Mouse (Mus musculus): ENCODE measurements around the gene Cyp26c1.

Cyp26c1 gene

DNA sequence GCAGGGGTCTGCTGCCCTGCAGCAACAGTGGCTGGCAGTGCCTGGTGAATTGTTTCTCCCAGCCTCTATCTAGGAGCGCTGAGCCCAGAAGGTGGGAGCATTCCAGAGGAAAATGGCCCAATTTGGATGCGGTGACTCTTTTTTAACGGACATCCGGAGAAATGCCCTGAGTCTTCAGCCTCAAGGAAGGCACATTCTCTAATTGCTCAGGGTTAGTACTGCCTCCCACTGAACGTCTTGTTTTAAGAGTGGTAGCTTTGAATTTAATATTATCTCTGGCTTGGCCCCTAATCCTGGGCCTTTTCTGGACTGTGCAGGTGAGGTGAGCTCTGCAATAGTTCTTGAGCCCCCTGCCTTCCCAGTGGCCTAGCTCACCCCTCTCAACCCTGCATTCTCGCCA is at the start of gene Cyp26c1:
Gene Cyp26c1, plus strand, starts transcription at position 301 of the 400 bp plus-strand sequence.
- DNase-seq (ENCODE audit: low spot score), result no peak

DNA sequence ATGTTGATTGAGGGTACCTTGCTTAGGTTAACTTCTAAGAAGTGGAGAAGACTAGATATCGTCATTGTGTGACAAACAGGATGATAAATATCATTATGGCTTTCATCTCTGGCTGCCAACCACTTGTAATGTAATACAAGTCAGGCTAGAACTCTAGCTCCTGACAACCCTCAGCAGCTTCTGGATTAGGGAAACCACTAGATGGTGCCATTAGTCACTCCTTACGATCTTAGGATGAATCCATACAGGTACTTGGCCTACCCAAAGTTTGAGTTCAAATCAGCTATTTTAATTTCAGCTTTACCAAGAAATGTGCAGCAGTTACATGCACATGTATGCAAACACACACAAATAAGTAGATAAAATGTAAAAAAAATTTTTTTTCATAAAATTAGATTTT is 37.4 kb upstream of the Cyp26c1 start:
- no peak for DNase-seq (ENCODE audit: low spot score)

DNA sequence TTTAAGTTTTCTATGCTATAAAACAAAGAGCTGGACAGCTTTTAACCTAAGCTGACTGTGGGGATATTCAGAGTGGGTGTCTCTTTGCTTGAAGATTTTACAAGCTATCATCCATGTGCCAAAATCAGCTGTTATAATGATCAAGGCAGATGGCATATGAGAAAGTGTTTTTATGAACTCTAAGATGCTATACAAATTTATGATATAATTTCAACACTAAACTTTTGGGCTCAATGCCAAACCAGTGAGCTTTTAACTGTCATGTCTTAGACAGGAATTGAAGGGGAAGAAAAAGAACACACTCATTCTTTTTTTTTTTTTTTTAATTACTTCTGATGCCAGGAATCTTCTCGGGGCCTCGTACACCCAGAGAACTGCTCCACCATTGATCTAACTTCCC is 34.9 kb upstream of the Cyp26c1 start:
- DNase-seq (ENCODE audit: low spot score), result no peak

- DNase-seq (ENCODE audit: low spot score), result no peak
These were observed 31.4 kb upstream of the Cyp26c1 start for GRCm38 (mm10) chr19:37654012-37654411.

DNA sequence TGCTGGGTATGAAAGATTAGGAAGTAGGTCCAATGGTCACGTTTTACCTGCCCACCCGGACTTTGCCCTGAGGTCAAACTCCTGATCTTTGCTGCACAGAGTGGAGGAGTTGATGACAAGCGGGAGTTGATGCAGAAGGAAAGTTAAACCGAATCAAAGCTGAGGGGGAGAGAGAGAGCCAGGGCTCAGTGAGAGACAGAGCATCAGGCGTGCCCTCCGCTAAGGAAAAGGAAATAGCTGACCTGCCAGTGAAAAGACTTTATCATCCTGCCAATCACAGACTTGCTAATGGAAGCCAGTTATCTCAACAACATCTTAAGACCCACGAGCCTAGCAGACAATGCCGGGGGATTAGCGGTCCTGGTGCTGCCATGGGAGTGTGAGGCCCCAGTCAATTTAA is 28.9 kb upstream of the Cyp26c1 start:
- DNase-seq (ENCODE audit: low spot score), result no peak

GRCm38 (mm10) chr19:37665256-37665655 is 20.1 kb upstream of the Cyp26c1 start:
- no peak for DNase-seq (ENCODE audit: low spot score)

- DNase-seq (ENCODE audit: low spot score), result no peak
These were observed 17.4 kb upstream of the Cyp26c1 start for GRCm38 (mm10) chr19:37667855-37668594.

DNA sequence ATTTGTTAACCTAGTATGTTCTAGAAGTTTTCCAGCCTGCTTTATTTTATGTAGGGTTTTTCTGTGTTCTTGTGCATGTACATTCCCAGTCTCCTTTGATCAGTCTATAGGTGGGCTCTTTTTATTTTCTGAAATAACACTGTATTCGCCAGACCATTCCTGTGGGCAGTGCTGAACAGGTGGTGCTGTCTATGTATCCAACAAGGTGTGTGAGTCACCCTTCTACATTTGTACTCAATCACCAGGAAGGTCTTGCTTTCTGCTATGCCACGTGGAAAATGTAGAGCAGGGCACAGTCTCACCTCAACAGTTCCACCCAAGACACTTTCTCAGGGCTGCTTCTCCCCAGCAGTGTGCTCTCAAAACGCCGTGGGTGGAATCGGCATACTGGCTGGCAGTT is 16.7 kb upstream of the Cyp26c1 start:
- no peak for DNase-seq (ENCODE audit: low spot score)

GRCm38 (mm10) chr19:37669486-37669885 is 15.9 kb upstream of the Cyp26c1 start:
- DNase-seq (ENCODE audit: low spot score), result no peak

DNA sequence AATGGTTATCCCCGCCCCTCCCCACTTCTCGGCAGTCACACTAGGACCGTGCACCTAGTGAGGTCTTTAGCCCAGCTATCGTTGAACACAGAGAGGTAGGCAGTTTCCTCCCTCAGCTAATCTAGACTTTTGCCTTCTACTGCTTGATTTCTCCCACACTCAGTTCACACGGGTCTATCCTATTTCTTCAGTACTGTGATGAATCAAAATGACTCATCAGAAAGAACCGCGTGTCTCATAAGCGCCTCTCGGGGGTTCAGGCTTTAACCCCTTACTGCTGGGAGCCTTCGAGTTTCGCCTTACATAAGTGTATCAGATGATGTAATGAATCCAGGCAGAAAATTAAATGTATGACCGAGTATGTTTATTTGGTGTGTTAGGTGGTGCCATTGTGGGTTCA is 12.0 kb upstream of the Cyp26c1 start:
- DNase-seq (ENCODE audit: low spot score), result no peak

GRCm38 (mm10) chr19:37686347-37686746 is 966 bp downstream of the Cyp26c1 start:
- no peak for DNase-seq (ENCODE audit: low spot score)

GRCm38 (mm10) chr19:37686941-37687850 is 1.8 kb downstream of the Cyp26c1 start:
- DNase-seq (ENCODE audit: low spot score), result no peak

DNA sequence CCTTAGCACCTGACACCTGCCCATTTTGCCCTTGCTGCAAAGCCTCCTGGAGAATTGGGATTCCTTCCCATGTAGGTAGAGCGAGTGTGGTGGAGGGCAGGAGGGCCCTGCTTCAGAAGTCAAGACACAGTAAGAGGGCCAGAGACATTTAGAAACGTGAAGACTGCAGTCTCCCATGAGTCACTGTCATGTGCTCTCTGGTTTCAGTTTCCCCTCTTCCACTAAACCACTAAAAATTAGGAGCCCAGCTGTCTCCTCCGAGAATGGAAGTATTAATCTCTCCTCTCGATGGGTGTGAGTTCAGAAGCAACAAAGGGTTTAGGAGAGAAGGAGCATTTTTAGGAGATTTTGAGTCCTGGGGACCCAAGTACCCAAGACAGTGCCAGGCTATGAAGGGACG is 4.1 kb downstream of the Cyp26c1 start:
- DNase-seq (ENCODE audit: low spot score), result no peak

- no peak for DNase-seq (ENCODE audit: low spot score)
These were observed 5.3 kb downstream of the Cyp26c1 start for GRCm38 (mm10) chr19:37690716-37691115.

DNA sequence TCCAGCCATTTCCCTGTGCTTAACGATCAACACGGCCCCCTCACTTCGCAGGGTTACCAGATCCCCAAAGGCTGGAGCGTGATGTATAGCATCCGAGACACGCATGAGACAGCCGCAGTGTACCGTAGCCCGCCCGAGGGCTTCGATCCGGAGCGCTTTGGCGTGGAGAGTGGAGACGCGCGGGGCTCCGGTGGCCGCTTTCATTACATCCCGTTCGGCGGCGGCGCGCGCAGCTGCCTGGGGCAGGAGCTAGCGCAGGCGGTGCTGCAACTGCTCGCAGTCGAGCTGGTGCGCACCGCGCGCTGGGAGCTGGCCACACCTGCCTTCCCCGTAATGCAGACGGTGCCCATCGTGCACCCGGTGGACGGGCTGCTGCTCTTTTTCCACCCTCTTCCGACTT is 7.5 kb downstream of the Cyp26c1 start:
- no peak for DNase-seq (ENCODE audit: low spot score)

DNA sequence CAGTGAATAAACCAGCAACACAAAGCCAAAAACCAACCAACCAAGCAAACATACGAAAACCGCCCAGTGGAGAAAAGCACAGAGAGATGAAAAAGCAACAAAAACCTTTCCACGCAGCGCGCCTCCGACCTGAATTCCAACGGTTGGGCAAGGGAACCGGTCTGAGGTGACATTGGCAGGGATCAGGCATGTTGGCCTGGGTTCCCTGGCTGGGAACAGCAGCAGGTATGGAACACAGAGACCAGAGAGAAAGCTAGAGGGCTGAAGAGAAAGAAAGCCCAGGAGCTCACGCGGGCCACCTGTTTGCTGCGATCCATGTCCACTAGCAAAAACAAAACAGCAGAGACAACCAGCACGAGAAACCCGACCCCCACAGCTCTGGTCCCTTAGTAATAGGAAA is 9.8 kb downstream of the Cyp26c1 start:
- no peak for DNase-seq (ENCODE audit: low spot score)

- DNase-seq (ENCODE audit: low spot score), result no peak
These were observed 10.6 kb downstream of the Cyp26c1 start for GRCm38 (mm10) chr19:37695762-37696602.

- no peak for DNase-seq (ENCODE audit: low spot score)
These were observed 11.4 kb downstream of the Cyp26c1 start for GRCm38 (mm10) chr19:37696603-37697334.

DNA sequence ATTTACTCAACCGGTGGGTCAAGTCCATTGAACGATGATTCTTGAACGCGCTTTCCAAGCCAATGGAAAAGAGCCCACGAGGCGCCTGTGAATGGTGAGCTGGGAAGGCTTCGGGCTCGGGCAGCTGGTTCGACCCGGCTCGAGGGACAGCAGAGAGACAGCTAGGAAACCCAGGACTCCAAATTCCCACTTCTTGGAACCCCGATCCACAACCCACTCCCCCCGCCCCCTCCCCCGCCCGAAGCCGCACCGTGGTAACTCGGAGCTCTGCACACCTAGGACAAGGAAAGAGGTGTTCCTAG is 11.9 kb downstream of the Cyp26c1 start:
- no peak for DNase-seq (ENCODE audit: low spot score)

GRCm38 (mm10) chr19:37697651-37698272 is 12.4 kb downstream of the Cyp26c1 start, which contains the start of gene Cyp26a1:
Gene Cyp26a1, plus strand, starts transcription at chr19:37697798.
- DNase-seq (ENCODE audit: low spot score), result no peak
